Mouse (Mus musculus) midbrain, postnatal 0 days (tissue): ENCODE results near the gene Casp6. TPM values are rescaled to one million over a fixed set of nuclear protein-coding genes. Genes with fewer than 3 reads are reported as not detected.

Experiments used
- ATAC-seq: fragments of 200-750 bp; cut with Nextera tagmentation; 2 replicates; pipeline ENCODE4 v1.8.0; 2017; ENCODE audit warnings: moderate number of reproducible peaks, mild to moderate bottlenecking, moderate TSS enrichment, moderate library complexity; ENCODE audit not compliant: low FRiP score
- DNase-seq: peaks from one replicate; pipeline ENCODE4 v3.0.0-alpha.2; 2015; ENCODE audit warnings: low spot score
- H3K27ac ChIP-seq: fragments of 300-500 bp; sonication (generic); 2 replicates; pipeline ENCODE4 v1.5.1; 2014; ENCODE audit warnings: low read depth, mild to moderate bottlenecking, low read length, mixed read lengths
- H3K27me3 ChIP-seq: fragments of 300-500 bp; sonication (generic); 2 replicates; pipeline ENCODE4 v1.6.1; 2014; ENCODE audit warnings: low read length, control low read depth, mixed read lengths; ENCODE audit not compliant: insufficient read depth
- H3K36me3 ChIP-seq: fragments of 300-500 bp; sonication (generic); 2 replicates; pipeline ENCODE4 v1.6.1; 2014; ENCODE audit warnings: low read length, control low read depth, mixed read lengths; ENCODE audit not compliant: insufficient read depth
- H3K4me1 ChIP-seq: fragments of 300-500 bp; sonication (generic); 2 replicates; pipeline ENCODE4 v1.6.1; 2014; ENCODE audit warnings: mild to moderate bottlenecking, control low read depth, antibody characterized with exemption, low read length, mixed read lengths; ENCODE audit not compliant: insufficient read depth
- H3K4me2 ChIP-seq: fragments of 300-500 bp; sonication (generic); 2 replicates; pipeline ENCODE4 v1.6.1; 2014; ENCODE audit warnings: low read depth, mild to moderate bottlenecking, low read length, mixed read lengths; ENCODE audit not compliant: poor library complexity, severe bottlenecking
- H3K4me3 ChIP-seq: fragments of 300-500 bp; sonication (generic); 2 replicates; pipeline ENCODE4 v1.5.1; 2014; ENCODE audit warnings: low read depth, mild to moderate bottlenecking, low read length, moderate library complexity
- H3K9ac ChIP-seq: fragments of 300-500 bp; sonication (generic); replicated peaks from 2 replicates; pipeline ENCODE4 v1.6.1; 2014; ENCODE audit warnings: mild to moderate bottlenecking, low read length, moderate library complexity, mixed read lengths; ENCODE audit not compliant: poor library complexity, severe bottlenecking
- H3K9me3 ChIP-seq: fragments of 300-500 bp; sonication (generic); 2 replicates; pipeline ENCODE4 v1.6.1; 2016; ENCODE audit warnings: low read length, control low read depth
- CTCF ChIP-seq: IDR thresholded peaks from 2 replicates; pipeline ENCODE4 v1.5.1; 2016; ENCODE audit warnings: antibody characterized with exemption, mild to moderate bottlenecking
- WGBS: fragments of 180-500 bp; shearing (Covaris S2); extraction: QIAGEN DNeasy Blood & Tissue Kit; methylation state at CpG from one replicate; pipeline ENCODE4 v1.1.7; 2014; 5-methylcytosine and 5-hydroxymethylcytosine counted together
- polyA plus RNA-seq: library from polyadenylated mRNA; unstranded; fragments of >200 nt; fragmentation: Nextera tagmentation; extraction: Ambion mirVana; gene quantifications from 2 replicates; pipeline ENCODE4 v1.2.1, GENCODE M21; 2015
- total RNA-seq: library from RNA; depleted of rRNA; stranded (reverse); fragments of >200 nt; gene quantifications from 2 replicates; pipeline ENCODE4 v1.2.3, GENCODE M21; 2014

Gene Casp6
- total and polyA plus RNA-seq, 2 experiments from 2014 or later = 7.0 to 13.4 TPM

- ATAC-seq (no peak), DNase-seq (no peak)
- no peak for TF ChIP-seq CTCF
- Histone ChIP-seq H3K36me3 (no peaks in the 10 kb centered on the region), H3K4me2 (no peak overlapping the region), H3K9ac (no peak overlapping the region), H3K4me3 (no peak overlapping the region), H3K4me1 (no peaks in the 10 kb centered on the region), H3K9me3 (no peaks in the 10 kb centered on the region), H3K27ac (no peak overlapping the region), H3K27me3 (no peaks in the 10 kb centered on the region)
- 91% methylated on average over 1 of the region's 1 CpGs for WGBS
These were observed 40.1 kb downstream of the Casp6 start for GRCm38 (mm10) chr3:129941291-129941690.

GRCm38 (mm10) chr3:129943813-129944212, 42.6 kb downstream of the Casp6 start:
- TF ChIP-seq CTCF = no peak
- Histone ChIP-seq H3K9me3 (no peaks in the 10 kb centered on the region), H3K4me2 (no peak overlapping the region), H3K4me1 (no peaks in the 10 kb centered on the region), H3K9ac (no peak overlapping the region), H3K27ac (no peak overlapping the region), H3K27me3 (no peaks in the 10 kb centered on the region), H3K36me3 (no peaks in the 10 kb centered on the region), H3K4me3 (no peak overlapping the region)
- WGBS = 82% methylated on average over 4 of the region's 4 CpGs
- DNase-seq = no peak
- no peak for ATAC-seq

- H3K4me1 ChIP-seq = no peaks in the 10 kb centered on the region
- no peak overlapping the region for H3K4me2 ChIP-seq
- no peaks in the 10 kb centered on the region for H3K9me3 ChIP-seq
- ATAC-seq = no peak
- no peak for TF ChIP-seq CTCF
- no peak overlapping the region for H3K27ac ChIP-seq
- WGBS = 81% methylated on average over 5 of the region's 5 CpGs
- no peaks in the 10 kb centered on the region for H3K27me3 ChIP-seq
- no peaks in the 10 kb centered on the region for H3K36me3 ChIP-seq
- DNase-seq = no peak
- H3K4me3 ChIP-seq = no peak overlapping the region
- H3K9ac ChIP-seq = no peak overlapping the region
These were observed 45.1 kb downstream of the Casp6 start for GRCm38 (mm10) chr3:129946217-129946914.

- 87% methylated on average over 5 of the region's 5 CpGs for WGBS
- Histone ChIP-seq H3K9ac (no peak overlapping the region), H3K4me1 (no peaks in the 10 kb centered on the region), H3K4me2 (no peak overlapping the region), H3K4me3 (no peak overlapping the region), H3K27ac (no peak overlapping the region), H3K36me3 (no peaks in the 10 kb centered on the region), H3K27me3 (no peaks in the 10 kb centered on the region), H3K9me3 (no peaks in the 10 kb centered on the region)
- no peak for DNase-seq
- no peak for ATAC-seq
- TF ChIP-seq CTCF = no peak
These were observed 47.1 kb downstream of the Casp6 start for GRCm38 (mm10) chr3:129948359-129948758.

GRCm38 (mm10) chr3:129949158-129949773, 48.0 kb downstream of the Casp6 start:
- no peak overlapping the region for H3K4me3 ChIP-seq
- H3K36me3 ChIP-seq = no peaks in the 10 kb centered on the region
- no peaks in the 10 kb centered on the region for H3K27me3 ChIP-seq
- no peak overlapping the region for H3K9ac ChIP-seq
- no peaks in the 10 kb centered on the region for H3K9me3 ChIP-seq
- no peak overlapping the region for H3K27ac ChIP-seq
- no peak for TF ChIP-seq CTCF
- H3K4me2 ChIP-seq = no peak overlapping the region
- DNase-seq (no peak), ATAC-seq (no peak)
- 82% methylated on average over 5 of the region's 5 CpGs for WGBS
- no peaks in the 10 kb centered on the region for H3K4me1 ChIP-seq

- no peak overlapping the region for H3K27ac ChIP-seq
- no peaks in the 10 kb centered on the region for H3K9me3 ChIP-seq
- H3K4me3 ChIP-seq = no peak overlapping the region
- no peak for TF ChIP-seq CTCF
- no peak overlapping the region for H3K4me2 ChIP-seq
- H3K36me3 ChIP-seq = no peaks in the 10 kb centered on the region
- no peak for ATAC-seq
- DNase-seq = no peak
- no peaks in the 10 kb centered on the region for H3K4me1 ChIP-seq
- H3K9ac ChIP-seq = no peak overlapping the region
- WGBS = 88% methylated on average over 4 of the region's 4 CpGs
- no peaks in the 10 kb centered on the region for H3K27me3 ChIP-seq
These were observed 52.1 kb downstream of the Casp6 start for GRCm38 (mm10) chr3:129953296-129953695.
